Mouse (Mus musculus): Measurements from ENCODE around the gene Trim13.
A peak's percentile ranks its signal among the peaks of the same experiment; 100 is the strongest.

The Trim13 gene

DNA sequence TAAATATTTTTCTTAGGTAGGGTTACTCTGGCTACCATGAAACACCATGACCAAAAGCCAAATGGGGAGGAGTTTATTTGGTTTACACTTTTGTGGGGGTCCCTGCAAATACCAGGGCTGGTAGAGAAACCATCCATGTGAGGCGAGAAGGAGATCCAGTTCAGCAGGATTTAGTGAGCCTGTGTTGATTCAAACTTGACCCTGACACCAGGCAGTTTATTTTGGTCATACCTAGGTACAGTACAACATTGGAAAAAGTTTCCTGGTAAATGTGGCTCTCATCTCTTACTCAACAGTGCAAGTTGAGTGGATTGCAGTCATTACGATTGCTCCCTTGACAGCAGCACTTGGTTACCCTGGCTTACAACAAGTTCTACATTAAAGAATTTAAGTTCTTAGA lies 15.3 kb downstream of the Trim13 start:
- no peak for DNase-seq (ENCODE audit: low read depth, low spot score)

DNA sequence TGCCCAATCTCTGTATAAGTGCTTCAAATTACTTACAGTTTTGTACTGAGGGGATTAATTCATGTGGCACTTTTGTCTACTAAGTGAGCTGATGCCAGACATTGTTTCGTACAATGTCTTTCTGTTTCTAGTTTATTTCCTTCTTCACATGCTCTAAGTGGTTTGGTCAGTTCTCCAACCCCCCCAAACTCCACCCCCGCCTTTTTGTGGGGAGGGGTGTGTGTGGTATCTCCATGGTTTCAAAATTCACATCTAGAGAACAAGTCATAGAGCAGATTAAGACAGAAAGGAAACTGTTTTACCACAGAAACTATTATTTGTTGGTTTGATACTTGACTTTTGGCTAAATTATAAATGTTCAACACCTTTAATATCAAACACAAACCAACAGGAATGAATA lies 22.3 kb downstream of the Trim13 start:
- no peak for DNase-seq (ENCODE audit: low read depth, low spot score)

DNA sequence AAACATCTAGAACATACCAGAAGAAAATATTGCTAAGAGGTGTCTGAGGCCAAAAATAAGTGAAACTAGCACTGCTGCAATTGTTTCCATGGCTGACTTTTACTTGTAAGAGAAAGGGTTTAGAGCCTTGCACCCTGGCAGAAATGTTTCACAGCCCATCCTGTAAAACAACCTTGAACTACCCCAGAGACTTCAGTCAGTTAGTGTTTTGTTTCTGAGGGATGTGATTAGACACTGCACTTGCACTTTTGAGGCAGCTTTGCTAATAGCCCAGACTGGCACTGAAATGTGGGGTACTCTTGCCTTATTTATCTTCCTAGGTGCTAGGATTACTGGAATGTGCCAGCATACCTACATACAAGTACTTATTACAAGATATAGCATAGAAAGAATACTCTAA lies 37.9 kb downstream of the Trim13 start:
- DNase-seq (ENCODE audit: low read depth, low spot score): no peak

GRCm38 (mm10) chr14:61642668-61643067 lies 44.6 kb downstream of the Trim13 start:
- DNase-seq (ENCODE audit: low read depth, low spot score): no peak

GRCm38 (mm10) chr14:61645547-61645946 lies 47.5 kb downstream of the Trim13 start:
- DNase-seq (ENCODE audit: low read depth, low spot score): no peak

GRCm38 (mm10) chr14:61647182-61647880 lies 49.3 kb downstream of the Trim13 start:
- DNase-seq (ENCODE audit: low read depth, low spot score): peak; percentile 40

- no peak for DNase-seq (ENCODE audit: low read depth, low spot score)
Measured at GRCm38 (mm10) chr14:61647881-61648684, 50.0 kb downstream of the Trim13 start.

DNA sequence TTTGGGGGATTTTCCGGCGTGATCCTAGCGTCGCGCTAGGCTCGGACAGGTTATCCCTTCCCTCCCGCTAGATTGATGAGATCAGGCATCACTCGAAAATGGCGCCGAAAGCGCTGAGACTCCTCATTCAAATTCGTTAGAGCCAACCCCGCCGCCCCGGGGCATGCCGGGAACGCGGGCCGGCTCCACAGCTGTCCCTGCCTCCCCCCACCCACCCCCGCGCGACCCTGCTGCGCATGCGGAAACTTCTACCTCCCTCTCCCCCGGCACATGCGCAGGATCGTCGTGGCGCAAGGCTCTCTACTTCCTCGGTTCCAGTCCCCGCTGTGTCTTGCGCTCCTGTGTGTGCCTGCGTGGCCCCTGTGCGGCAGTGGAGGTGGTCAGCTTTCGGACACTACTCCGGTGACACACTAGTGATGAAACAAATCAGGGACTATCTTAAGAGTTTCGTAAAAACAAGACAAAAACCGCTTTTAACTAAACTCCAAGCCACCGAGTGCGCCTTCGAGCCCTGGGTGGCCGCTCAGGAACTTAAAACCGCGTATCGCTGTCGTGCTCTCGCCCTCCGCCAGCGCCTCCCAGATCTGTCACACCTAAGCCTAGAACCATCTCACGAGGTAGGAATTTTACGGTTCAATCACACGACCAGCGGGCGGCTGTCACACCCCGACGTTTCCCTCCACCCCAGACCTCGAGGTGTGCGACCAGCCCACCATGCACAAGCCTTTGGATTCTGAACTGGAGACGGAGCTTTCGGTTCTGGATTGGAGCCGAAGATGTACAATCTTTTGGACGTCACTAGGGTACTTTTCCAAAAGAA lies 50.8 kb downstream of the Trim13 start:
- peak; percentile 99 for DNase-seq (ENCODE audit: low read depth, low spot score)

GRCm38 (mm10) chr14:61650291-61650960 lies 52.4 kb downstream of the Trim13 start:
- DNase-seq (ENCODE audit: low read depth, low spot score): no peak
